Mouse (Mus musculus) c-Kit-positive CD71-positive TER-119-positive erythroid progenitor cells, embryonic 14.5 days (primary cell): ENCODE data around the gene Rad1.
"Not testable (repeated sequence)": the region's sequence is repeated elsewhere in the genome, so short reads cannot be mapped to it uniquely, and the experiment has no call there.

Experiments
- DNase-seq: peaks from one replicate; pipeline ENCODE4 v3.0.0-alpha.2; 2013; ENCODE audit warnings: low spot score

The Rad1 gene

DNA sequence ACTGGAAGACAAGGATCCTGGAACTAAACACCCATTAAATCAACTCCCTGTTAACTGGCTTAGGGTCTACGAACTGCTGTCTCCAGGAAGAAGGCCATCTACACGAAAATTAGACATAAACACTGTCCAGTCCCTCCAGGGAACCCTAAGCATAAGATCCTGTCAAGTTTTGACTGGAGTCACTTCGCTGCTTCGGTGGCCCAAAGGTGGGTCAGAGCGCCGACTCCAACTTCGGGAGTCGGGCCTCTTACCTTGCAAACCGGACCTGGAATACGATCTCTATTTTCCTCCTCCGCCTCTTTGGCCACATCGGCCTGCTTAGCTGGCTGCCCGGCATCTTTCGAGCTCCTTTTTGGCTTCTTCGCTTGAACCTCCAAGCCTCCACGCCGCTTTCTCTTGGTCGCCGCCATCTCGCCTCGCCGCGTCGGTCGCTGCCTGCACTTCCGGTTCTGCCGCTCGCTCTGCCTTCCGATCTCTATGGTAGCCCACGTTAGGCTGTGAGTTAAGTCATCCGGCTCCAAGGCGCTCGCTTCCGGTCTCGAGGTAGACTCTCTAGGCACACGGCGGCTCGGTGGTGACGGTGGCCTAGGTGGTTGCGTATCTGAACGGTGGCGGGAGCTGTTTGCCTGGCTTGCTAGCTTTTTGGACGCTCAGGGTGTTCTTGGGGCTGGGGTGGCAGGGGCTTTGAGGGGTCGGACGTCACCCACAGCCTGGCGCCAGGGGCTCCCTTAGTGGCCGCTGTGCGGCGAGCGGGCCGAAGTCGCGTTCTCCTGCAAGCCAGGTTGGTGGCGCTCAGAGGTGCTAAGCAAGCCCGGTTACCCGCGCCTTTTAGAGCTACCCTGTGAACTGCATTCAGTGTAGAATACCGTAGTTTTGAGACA is at the start of gene Rad1, which contains the start of gene Brix1:
Rad1 (plus strand) TSS at position 535 of the 881 bp plus-strand sequence.
Brix1 (minus strand) TSS at position 464 of the 881 bp plus-strand sequence.
- DNase-seq: peak; percentile 92

DNA sequence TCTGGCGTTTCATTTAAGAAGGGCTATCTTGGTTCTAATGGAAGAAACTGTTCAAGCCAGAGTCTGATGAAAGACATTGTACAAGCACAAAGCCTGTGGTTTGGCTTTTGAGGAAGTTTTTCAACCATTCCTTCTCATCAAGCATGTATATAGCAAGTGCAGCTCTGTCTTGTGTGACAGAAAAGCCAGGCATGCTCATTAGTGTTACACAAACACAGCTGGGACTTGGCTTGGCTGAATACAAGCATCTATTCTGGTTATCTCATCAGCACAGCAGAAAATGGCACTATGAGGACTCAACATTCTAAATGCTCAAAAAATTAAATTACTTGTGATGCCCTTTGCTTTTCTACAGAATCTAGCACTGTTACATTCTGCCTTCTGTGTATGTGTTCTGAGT is 48.9 kb upstream of the Rad1 start:
- DNase-seq: no peak

DNA sequence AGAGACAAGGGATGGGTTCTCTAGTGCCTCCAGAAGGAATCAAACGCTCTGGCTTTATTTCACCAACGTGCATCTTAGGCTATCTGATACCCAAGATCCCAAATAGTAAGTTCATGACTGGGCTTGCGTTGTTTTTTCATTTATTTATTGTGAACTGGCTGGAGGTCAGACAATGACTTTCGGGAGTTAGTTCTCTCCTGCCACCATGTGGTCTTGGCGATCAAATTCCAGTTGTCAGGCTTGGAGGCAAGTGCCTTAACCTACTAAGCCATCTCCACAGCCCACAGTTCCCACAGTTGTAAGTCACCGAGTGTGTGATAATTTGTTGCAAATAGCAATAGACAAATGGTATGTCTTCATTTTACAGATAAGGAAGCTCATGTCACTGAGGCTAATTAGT is 45.9 kb upstream of the Rad1 start:
- no peak for DNase-seq

DNA sequence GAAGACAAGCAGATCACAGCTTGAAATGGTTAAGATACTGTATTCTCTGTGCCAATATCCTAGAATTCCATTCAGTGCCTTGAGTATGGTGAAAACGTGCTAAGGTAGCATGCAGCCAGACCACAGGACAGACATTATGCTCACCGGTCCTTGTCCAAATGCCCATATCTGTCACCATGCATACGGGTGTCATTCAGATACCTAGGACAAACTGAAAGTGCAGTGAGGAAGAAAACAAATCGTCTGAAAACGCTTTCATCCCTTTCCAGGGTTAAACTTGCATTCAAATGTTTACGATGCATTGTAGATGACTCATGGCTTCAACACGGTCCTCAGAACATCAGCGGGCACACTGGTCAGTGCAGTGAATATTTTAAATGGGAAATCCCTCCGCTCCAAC is 44.3 kb upstream of the Rad1 start:
- DNase-seq: no peak

DNA sequence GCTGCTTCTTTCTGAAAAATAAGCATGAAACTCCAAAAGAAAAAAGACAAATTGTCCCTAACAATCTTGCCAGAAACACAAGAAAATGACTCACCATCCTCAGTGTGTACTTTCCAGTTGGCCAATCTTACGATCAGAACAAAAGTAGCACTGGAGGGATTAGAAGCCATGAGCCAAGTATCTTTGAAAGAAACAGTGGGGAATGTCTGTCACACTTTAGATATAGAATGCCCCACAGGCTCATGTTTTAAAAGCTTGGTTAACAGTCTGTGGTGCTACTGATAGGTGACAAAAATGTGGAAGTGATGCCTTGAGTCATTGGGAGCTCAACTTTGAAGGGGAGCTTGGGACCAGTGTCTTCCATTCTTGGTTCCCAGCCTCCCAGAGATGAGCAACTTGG is 43.5 kb upstream of the Rad1 start:
- no peak for DNase-seq

DNA sequence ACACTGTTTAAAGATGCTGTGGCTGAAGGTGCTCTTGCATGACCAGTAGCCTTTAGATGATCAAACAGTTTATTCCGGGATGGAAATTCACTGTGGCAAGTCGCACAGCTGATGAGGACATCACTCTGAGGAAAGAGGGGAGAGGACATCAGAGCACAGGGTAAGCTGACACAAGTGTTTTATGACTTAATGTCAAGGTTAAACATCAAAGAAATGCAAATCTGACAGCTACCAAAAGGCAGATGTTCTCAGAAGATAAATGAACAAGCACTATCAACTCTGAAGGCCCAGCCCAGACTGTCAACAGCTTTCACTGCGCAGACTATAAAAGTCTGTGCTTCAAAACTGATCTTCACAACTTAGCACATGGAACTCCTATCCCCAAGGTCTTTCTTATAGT is 38.7 kb upstream of the Rad1 start:
- DNase-seq: no peak

DNA sequence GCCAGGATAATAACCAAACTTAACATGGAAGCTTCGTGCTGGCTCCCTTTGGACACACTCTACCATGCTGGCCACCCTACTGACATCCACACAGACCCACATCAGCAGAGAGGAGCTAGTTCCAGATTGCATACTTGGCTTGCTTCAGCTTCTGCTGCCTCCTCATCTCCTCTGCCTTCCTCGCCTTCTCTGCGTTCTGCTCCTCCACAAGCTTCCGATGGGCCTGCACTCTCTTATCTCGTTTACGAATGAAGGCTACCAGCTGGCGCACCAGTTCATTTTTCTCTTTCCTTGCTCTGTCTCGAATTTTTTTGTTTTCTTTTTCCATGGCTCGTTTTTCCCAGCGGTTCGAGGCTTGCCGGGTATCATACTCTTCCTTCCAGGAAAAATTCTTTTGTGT is 24.8 kb upstream of the Rad1 start:
- DNase-seq: no peak

DNA sequence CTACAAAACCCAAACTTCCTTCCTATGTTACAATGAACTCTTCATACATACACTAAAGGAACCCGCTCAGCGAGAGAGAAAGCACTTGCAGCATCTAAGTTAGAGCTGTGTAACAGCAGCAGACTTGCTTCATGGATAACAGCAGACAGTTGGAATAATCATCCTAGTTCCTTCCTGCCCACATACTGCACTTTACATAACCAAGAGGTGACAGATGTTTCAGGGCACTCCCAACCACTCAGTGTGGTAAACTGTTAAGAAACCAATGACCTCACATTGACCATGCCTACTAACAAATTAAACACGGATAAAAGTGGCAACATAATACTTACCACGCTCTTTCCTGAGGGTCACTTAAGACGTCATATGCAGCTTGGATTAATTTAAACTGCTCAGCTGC is 22.3 kb upstream of the Rad1 start:
- no peak for DNase-seq

DNA sequence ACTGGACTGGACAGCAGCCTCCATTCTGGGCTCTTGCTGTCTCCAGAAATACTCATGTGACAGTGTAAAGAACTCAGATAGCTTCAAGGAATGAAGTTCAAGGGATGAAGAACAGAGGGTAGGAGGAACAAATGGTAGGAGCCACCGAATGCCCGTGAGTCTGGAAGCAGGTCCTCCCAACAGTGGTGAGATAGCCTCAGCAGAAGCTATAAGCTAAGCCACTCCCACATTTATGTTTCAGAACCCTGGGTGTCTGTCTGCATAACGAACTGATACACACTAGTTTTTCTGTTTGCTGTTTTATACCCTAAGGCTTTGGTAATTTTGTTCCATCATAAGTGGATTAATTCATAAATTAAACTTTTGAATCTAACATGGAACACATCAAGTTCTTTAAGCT is 21.1 kb upstream of the Rad1 start:
- DNase-seq: no peak

DNA sequence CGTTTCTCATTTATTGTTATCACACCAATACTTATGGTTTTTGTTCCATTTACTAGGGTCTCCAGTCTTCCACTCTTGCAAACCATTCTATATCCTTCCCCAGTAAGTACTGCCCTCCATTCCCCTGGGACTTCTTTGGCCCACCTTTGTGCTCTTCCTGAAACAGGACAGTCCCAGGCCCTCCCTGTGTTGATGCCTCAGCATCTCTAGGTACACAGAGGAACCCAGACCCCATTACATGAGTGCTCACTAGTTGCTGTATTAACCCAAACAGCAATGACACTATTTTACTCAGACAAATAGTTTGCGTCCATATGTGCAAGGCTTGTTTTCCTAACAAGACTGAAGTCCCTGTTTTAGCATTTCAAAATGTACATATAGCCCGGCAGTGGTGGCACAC is 17.1 kb upstream of the Rad1 start:
- no peak for DNase-seq

DNA sequence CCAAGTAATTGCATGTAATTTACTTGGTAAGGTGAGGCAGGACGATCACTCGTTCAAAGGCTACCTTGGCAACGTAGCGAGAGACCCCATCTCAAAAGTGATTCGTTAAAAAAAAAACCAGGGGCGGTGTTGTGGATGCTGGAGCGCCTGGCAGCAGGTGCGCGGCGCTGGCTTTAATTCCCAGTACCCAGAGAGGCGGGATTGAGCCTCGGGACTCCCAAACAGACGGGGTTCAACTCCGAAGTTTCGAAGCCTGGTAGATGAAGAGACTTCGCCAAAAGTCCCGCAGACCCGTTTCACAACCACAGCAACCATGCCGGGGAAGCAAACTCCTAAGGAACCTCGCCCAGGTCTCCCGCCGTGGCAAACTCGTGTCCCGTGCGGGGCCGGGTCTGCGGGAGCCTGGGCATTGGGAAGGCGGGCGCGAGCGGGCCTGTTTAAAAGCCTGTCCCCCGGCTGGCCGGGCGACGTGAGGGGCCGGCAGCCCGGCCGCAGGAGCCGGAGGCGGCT is 16.1 kb upstream of the Rad1 start:
- DNase-seq: no peak

DNA sequence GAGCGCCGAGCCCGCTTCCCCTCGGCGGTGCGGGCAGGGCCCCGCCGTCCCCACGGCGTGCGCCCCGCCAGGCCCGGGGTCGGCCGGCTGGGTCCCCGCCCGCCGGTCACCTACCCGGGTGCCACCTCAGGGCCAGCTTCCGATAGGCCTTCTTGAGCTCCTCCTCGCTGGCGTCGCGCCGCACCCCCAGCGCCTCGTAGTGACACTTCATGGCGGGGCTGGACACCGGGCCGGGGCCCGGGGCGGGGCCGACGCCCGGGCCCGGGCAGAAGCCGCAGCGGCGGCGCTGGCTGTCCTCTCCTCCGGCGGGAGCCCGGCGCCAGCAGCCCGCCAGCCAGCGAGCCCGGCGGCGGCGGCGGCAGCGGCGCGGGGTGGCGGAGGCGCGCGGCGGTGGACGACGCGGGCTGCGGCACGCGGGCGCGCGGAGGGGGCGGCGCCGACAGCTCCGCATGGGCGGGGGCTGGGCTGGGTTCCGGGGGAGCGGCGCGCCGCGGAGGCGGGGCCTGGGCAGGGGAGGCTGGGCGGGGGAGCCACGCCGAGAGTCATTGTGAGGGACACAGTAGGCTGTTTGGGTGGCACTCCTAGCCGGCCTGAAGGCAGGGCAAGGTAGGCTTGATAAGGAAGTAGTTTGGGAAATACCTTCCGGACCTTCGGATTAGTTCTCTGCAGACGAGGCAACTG is 15.5 kb upstream of the Rad1 start, which contains the start of gene Dnajc21:
Dnajc21 (minus strand) TSS at position 366 of the 681 bp plus-strand sequence.
- DNase-seq: peak; percentile 73

DNA sequence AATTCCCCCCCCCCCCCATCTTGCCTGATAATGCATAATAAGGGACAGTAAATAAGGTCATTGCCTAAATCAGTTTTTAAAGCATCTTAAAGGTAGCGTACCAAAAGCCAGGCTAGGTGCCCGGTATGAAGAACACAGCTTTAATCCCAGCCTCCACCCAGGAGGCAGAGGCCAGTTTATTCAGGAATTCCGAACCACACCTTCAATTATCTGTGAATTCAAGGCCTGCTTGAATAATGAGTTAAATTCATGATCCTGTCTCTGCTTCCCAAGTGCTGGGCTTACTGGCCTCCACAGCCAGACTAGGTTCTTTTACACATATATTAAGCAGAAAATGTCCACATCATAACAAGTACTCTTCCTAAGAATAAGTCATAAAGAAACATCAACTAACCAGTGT is 14.9 kb upstream of the Rad1 start:
- no peak for DNase-seq

DNA sequence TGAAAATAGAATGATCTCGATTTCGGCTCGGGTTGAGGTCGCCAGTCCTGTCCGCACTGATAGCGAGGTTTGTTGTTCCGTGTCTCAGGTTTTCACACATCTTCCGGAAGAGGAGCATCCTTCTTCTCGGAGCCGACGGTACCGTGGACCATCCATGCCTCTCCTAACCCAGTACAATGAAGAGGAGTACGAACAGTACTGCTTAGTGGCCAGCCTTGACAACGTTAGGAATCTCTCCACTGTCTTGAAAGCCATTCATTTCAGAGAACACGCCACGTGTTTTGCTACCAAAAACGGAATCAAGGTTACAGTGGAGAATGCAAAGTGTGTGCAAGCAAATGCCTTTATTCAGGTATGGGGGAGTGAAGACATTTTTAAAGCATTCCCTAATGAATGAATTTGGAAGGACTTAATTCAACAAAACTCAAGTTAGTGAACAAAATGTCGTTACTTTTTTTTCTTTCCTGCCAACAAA is 584 bp downstream of the Rad1 start:
- DNase-seq: no peak

DNA sequence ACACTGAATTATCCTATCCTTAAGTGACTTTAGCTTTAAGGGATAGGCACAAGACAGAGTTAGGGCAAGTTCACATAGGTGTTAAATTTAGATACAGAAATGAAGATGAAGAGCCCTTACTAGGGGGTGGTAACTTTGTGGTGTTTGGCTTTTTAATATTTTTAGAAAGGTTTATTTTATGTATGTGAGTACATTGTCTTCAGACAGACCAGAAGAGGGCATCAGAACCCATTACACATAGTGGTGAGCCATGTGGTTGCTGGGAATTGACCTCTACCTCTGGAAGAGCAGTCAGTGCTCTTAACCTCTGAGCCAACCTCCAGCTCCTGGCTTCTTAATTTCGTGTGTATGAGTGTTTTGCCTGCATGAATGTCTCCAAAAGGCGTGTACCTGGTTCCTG is 1.4 kb downstream of the Rad1 start:
- no peak for DNase-seq

DNA sequence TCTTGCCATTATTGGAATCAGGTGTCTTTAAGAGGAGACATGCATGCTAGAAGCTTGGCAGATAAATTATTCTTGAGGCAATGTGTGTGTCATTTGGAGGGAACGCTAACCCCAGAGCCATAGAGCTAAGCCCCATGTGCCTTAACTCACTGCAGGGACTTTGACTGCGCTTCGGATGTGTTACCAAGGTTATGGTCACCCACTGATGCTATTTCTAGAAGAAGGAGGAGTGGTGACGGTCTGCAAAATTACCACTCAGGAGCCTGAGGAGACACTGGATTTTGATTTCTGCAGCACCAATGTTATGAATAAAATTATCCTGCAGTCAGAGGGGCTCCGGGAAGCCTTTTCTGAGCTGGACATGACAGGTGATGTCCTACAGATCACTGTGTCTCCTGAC is 4.3 kb downstream of the Rad1 start:
- DNase-seq: no peak

DNA sequence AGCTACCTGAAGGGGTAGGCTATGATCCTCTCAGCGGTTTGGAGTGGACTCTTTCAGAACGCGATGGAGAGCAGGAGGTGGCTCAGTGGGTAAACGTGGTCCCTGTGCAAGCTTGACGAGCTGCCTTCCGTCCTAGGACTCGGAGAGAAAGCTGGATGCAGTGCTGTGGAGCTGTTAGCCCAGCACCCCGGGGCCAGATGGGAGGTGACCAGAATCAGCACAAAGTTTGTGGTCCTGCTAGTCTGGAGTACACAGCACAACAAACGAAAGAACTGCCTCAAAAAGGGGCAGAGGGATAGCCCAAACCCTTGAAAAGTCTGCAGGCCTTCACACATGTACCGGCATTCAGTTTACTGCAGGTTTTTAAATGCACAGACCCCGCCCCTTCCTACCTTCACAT is 10.1 kb downstream of the Rad1 start:
- DNase-seq: no peak

DNA sequence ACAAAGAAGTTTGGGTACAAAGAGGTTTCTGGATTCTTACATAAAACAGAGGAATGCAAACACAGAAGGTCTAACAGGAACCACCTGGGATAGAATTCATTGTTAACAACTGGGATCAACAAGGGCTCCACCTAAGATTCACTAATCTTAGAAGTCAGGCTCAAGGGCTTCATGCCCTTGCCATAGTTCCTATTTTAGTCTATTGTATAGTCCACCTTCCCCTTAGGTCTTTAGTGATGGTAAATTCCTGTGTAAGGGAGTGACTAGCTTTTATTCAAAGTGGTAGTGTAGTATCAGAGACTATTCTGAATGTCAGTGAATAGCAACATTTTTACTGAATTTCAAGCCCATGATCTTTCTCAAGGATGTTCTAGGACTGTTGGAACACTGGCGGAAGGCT is 10.9 kb downstream of the Rad1 start:
- DNase-seq: not testable (repeated sequence)

DNA sequence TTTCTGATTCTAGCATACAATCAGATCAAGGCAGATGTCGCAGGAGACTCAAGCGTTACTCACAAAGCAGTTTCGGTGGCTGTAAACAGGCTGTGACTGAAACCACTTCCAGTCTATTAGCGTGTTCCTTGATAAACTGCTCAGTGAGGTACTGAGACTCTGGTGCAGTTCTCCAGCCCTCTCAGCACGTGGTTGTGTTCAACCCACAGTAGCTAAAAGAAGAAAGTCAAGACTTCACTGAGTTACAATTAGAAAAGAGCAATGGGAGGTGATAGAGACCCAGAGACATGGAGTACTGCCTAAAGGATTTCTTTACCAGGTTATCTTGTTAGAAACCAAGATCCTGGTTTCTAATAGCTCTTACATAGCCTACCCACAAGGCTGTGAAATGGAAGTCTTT is 13.8 kb downstream of the Rad1 start:
- DNase-seq: no peak

DNA sequence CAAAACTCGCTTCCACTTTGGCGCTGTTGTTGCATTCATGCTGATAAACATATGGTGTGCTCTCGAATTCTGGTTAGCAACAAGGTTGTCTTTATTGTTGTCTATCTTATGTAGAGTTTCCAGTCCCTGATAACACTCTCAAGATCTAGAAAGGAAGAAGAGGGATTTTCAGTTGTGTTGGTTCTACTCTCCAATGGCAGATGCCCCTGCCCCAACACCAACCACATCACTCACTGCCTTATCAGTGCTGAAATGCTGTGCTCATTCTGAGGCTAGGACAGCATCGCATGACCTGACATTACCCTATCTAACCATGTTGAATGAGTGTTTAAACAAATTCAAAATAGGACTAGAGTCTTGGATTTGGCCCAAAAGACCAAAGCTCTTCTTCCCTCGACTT is 14.2 kb downstream of the Rad1 start:
- DNase-seq: no peak

DNA sequence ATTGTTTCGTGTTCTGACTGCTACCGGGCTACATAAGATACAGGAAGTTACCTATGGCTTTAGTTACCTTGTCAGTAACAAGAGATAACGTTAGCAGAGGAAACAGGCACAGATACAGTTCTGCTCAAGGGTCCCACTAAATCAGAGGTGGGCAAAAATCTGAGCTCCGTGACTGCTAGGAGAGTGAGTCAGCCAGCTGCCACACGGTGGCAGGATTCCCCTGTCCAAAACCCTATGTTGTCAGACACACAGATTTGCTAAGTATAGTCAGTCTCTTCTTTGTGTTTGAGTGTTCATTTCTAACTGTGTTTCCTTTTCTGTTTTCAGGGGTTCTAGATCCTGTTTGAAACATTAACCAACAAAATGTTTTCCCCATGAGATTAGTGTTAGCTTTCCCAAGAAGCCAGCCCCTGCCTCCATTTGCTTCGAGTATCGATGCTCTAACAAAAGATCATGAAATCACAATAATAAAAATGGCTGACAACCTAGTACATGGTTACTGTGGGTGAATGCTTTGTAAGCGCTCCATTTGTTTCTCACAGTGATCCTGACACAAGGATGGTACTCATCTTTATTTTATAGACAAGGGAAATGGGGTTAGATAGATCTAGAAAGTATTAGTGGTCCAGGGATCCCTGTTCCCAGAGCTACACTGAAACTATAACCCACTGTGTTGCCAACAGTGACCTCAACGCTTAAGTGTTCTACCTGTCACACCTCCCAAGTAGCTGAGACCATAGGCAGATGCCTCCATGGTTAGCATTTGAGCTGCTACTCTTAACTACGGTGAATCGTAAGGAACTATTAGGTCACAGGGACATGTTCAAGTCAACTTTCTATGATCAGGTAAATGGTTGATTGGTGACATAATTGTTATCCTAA is 15.3 kb downstream of the Rad1 start:
- no peak for DNase-seq

DNA sequence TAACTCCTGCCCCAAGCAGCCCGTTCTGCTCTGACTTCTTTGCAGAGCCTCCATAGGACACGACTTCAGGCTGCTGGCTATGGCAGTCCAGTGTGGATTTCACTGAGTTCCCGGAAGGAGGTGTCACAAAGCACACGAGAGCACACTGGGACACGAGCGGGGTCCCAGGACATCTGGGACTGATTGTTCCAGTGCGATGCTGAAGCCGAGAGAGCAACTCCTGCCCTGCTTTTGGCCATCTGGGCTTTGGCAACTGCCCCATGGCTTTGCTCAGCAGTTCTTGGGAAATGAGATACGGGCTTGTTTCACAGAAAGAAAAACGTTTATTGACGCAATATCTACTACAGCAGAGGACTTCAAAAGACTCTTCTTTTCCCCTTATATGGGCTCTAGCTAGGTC is 20.3 kb downstream of the Rad1 start:
- DNase-seq: no peak
